Mouse (Mus musculus): ENCODE measurements around the gene Kif3b. TPM values are rescaled to one million over a fixed set of nuclear protein-coding genes. Genes with fewer than 3 reads are reported as not detected.
A peak's percentile ranks its signal among the peaks of the same experiment; 100 is the strongest.
"Not testable (repeated sequence)": the region's sequence is repeated elsewhere in the genome, so short reads cannot be mapped to it uniquely, and the experiment has no call there.

The Kif3b gene
- polyA plus RNA-seq, 1 experiment = 20.3 TPM

DNA sequence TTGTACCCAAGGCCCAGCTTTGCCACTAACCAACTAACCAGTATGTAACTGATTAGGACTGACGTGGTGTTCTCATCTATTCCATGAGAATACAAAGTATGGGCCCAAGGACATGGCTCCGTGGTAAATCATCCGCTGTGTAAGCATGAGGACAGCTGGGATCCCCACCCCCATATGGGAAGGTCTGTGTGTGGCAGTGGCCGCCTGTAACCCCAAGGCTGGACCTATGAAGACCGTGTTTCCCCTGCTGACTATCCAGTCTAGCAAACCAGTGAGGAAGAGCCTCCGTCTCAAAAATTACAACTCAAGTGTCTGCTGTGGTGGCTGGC is 16.3 kb upstream of the Kif3b start:
- TF ChIP-seq POLR2A (IDR thresholded peaks at IDR 0.05; ENCODE audit: low read depth, low read length) (no peak), CTCF (IDR thresholded peaks at IDR 0.05; ENCODE audit: borderline replicate concordance, insufficient read depth, low read length) (no peak)
- H3K4me3 ChIP-seq (ENCODE audit: insufficient read depth, low read length) = no peak overlapping the region
- H3K27ac ChIP-seq (ENCODE audit: insufficient read depth, low read length) = no peak overlapping the region
- no peaks in the 10 kb centered on the region for H3K4me1 ChIP-seq (ENCODE audit: control insufficient read depth, insufficient read depth, low read length)

DNA sequence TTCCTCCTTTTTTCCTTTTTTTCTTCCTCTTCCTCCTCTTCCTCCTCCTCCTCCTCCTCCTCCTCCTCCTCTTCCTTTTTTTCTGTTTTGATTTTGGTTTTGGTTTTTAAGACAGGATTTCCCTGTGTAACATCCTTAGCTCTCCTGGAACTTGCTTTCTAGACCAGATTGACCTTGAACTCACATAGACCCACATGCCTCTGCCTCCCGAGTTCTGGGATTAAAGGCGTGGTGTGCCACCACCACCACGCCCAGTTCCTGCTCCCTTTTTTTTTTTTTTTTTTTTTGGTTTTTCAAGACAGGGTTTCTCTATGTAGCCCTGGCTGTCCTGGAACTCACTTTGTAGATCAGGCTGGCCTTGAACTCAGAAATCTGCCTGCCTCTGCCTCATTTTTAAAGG is 15.6 kb upstream of the Kif3b start:
- H3K4me1 ChIP-seq (ENCODE audit: control insufficient read depth, insufficient read depth, low read length); H3K27ac ChIP-seq (ENCODE audit: insufficient read depth, low read length); H3K4me3 ChIP-seq (ENCODE audit: insufficient read depth, low read length): not testable (repeated sequence)

DNA sequence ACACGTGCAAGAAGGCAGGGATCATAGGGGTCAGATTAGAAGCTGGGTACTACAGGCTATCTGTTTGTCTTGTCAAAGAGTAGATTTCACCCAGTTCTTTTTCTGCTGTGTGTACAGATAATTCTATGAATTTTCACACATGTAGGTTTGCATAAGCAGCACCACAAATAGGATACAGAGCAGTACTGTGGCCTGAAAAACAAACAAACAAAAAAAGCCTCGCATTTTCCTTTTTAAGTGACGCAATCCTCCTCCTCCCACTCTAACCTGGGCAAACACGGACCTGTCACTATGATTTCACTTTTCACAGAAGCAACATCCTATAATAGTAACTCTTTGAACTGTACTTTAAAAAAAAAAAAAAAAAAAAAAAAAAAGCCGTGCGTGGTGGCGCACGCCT is 14.8 kb upstream of the Kif3b start:
- Histone ChIP-seq H3K27ac (ENCODE audit: insufficient read depth, low read length) (no peak overlapping the region), H3K4me1 (ENCODE audit: control insufficient read depth, insufficient read depth, low read length) (no peaks in the 10 kb centered on the region), H3K4me3 (ENCODE audit: insufficient read depth, low read length) (no peak overlapping the region)
- no peak for TF ChIP-seq POLR2A (IDR thresholded peaks at IDR 0.05; ENCODE audit: low read depth, low read length)
- no peak for TF ChIP-seq CTCF (IDR thresholded peaks at IDR 0.05; ENCODE audit: borderline replicate concordance, insufficient read depth, low read length)

DNA sequence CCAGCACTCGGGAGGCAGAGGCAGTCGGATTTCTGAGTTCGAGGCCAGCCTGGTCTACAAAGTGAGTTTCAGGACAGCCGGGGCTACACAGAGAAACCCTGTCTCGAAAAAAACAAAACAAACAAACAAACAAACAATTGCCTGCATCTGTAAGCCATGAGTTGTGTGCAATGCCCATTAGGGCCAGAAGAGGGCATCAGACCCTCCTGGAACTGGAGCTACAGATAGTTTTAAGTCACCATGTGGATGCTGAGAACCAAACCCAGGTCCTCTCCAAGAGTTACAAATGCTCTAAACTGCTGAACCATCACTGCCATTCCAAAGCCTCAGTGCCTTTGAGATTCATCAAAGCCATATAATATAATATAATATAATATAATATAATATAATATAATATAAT is 14.4 kb upstream of the Kif3b start:
- not testable (repeated sequence) for H3K4me3 ChIP-seq (ENCODE audit: insufficient read depth, low read length); H3K4me1 ChIP-seq (ENCODE audit: control insufficient read depth, insufficient read depth, low read length); H3K27ac ChIP-seq (ENCODE audit: insufficient read depth, low read length)

DNA sequence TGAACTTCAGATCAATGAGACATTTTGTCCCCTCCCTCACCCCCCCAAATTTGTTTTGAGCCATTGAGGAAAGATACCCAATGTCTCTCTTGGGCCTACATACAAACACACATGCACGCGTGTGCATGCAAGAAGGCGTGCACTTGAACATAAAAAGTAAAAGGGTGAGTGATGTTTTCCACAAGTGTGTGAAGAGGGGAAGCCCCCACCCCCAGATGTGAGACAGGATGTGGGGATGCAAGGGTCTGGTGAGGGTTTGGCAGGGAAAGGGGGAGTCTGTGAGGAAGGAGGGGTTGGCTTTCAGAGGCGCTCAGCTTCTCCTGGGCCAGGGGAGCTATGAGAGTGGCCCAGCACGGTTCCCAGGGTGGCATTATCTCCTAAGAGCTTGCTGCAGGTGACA is 12.9 kb upstream of the Kif3b start:
- Histone ChIP-seq H3K4me3 (ENCODE audit: insufficient read depth, low read length) (no peak overlapping the region), H3K27ac (ENCODE audit: insufficient read depth, low read length) (no peak overlapping the region), H3K4me1 (ENCODE audit: control insufficient read depth, insufficient read depth, low read length) (no peaks in the 10 kb centered on the region)
- TF ChIP-seq POLR2A (IDR thresholded peaks at IDR 0.05; ENCODE audit: low read depth, low read length) (no peak), CTCF (IDR thresholded peaks at IDR 0.05; ENCODE audit: borderline replicate concordance, insufficient read depth, low read length) (no peak)

DNA sequence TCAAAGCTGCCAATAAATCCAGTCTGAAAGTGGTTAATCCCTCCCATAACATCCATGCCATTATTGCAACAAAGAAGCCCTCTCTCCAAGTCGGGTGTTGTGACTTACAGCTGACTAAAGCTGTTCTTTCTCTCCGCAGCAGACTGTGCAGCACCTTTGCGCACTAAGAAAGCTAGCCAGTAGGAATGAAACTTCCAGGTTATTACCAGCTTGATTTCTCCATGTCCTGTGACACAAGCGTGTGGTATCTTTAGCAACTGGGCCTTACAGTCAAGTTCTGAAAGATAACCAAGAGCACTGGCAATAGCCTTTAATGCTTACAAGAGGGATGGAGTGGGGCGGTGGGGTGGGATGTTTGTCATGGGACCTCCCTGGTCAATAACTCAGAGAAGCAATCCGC is 7.3 kb upstream of the Kif3b start:
- TF ChIP-seq POLR2A (IDR thresholded peaks at IDR 0.05; ENCODE audit: low read depth, low read length) = no peak
- TF ChIP-seq CTCF (IDR thresholded peaks at IDR 0.05; ENCODE audit: borderline replicate concordance, insufficient read depth, low read length) = no peak
- no peak overlapping the region for H3K27ac ChIP-seq (ENCODE audit: insufficient read depth, low read length)
- H3K4me3 ChIP-seq (ENCODE audit: insufficient read depth, low read length) = no peak overlapping the region
- no peaks in the 10 kb centered on the region for H3K4me1 ChIP-seq (ENCODE audit: control insufficient read depth, insufficient read depth, low read length)

DNA sequence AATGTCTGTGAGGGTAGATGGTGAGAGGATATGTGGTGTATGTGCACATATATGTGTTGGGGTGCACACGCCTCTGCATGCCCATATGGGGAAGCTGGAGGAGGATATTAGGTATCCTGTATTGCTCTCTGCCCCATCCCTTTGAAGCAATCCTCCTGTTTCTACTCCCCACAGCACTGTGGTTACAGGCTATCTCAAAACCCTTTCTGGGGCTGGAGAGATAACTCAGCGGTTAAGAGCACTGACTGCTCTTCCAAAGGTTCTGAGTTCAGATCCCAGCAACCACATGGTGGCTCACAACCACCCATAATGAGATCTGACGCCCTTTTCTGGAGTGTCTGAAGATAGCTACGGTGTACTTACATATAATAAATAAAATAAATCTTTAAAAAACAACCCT is 4.7 kb upstream of the Kif3b start:
- Histone ChIP-seq H3K4me3 (ENCODE audit: insufficient read depth, low read length) (no peak overlapping the region), H3K4me1 (ENCODE audit: control insufficient read depth, insufficient read depth, low read length) (no peaks in the 10 kb centered on the region), H3K27ac (ENCODE audit: insufficient read depth, low read length) (no peak overlapping the region)
- TF ChIP-seq CTCF (IDR thresholded peaks at IDR 0.05; ENCODE audit: borderline replicate concordance, insufficient read depth, low read length) (no peak), POLR2A (IDR thresholded peaks at IDR 0.05; ENCODE audit: low read depth, low read length) (no peak)

DNA sequence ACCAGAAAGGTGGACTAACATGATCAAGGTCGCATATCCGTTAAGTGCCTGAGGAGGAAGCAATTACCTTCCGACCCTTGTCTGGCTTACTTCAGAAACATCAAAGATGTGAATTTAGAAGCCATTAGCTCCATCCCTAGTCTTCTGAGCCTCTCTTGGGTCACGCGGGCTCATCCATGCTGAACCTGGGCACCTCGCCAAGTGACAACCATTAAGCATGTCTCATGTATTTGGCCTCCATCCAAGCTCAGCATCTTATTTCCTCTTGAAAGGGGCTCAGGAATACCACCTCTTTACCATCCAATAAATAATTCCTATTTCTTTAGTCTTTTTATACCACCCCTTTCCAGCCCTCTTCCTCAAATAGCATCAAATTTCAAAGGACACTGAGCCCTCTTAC is 3.4 kb upstream of the Kif3b start:
- Histone ChIP-seq H3K4me3 (ENCODE audit: insufficient read depth, low read length) (no peak overlapping the region), H3K4me1 (ENCODE audit: control insufficient read depth, insufficient read depth, low read length) (peaks cover 5% of the 10 kb centered on the region; the same call in 1 of the 2 replicates), H3K27ac (ENCODE audit: insufficient read depth, low read length) (no peak overlapping the region)
- TF ChIP-seq CTCF (IDR thresholded peaks at IDR 0.05; ENCODE audit: borderline replicate concordance, insufficient read depth, low read length) (no peak), POLR2A (IDR thresholded peaks at IDR 0.05; ENCODE audit: low read depth, low read length) (no peak)

DNA sequence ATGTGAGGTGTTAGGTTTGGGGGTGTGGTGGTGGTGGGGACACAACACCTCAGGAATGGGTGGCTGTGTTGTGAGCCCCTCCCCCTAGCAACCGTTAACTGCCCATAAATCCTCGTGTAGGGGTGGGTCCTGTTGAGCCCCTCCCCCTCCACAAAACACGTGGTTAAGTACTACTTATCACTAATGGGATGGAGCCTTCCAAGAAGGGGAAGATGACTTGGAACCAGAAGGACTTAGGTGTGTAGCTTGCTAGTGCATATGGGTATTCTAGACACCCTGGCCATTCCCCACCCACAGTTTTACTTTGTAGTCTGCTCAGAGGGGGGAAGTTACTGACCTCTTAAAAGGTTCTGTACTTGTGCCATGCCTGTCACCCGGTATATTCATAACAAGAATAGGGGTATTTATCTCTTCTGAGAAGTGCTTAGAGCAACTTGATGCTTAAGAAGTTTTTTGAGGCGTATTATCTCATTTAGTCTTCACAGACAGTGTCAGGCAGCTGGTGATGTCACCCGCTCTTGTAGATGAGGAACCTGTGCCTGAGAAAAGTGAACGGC is 1.2 kb downstream of the Kif3b start:
- TF ChIP-seq CTCF (IDR thresholded peaks at IDR 0.05; ENCODE audit: borderline replicate concordance, insufficient read depth, low read length) (no peak), POLR2A (IDR thresholded peaks at IDR 0.05; ENCODE audit: low read depth, low read length) (no peak)
- Histone ChIP-seq H3K4me3 (ENCODE audit: insufficient read depth, low read length) (peak overlapping the region; percentile 98), H3K27ac (ENCODE audit: insufficient read depth, low read length) (no peak overlapping the region)

DNA sequence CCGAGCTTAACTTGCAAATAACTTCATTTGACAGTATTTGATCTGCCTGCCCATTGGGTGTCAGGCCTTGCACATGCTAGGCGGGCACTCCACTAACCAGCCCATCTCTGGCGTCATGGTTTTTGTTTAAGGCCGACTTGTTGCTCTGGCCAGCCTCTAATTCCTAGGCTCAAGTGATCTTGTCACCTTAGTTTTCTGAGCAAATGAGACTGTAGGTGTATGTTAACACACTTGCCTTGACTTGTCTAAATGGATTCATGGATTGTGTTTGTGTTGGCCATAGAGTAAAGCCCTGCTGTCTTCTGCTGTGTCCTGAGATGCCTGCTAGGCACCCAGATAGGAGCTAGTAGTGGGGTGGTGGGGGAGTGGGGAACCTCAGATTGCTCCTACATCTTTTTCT is 4.0 kb downstream of the Kif3b start:
- no peak overlapping the region for H3K27ac ChIP-seq (ENCODE audit: insufficient read depth, low read length)
- no peak for TF ChIP-seq POLR2A (IDR thresholded peaks at IDR 0.05; ENCODE audit: low read depth, low read length)
- TF ChIP-seq CTCF (IDR thresholded peaks at IDR 0.05; ENCODE audit: borderline replicate concordance, insufficient read depth, low read length) = no peak
- H3K4me3 ChIP-seq (ENCODE audit: insufficient read depth, low read length) = no peak overlapping the region
- H3K4me1 ChIP-seq (ENCODE audit: control insufficient read depth, insufficient read depth, low read length) = peaks cover 5% of the 10 kb centered on the region; the same call in 1 of the 2 replicates

More for the DNA sequence above, 1.2 kb downstream of the Kif3b start:
- peaks cover 5% of the 10 kb centered on the region; the same call in 1 of the 2 replicates for H3K4me1 ChIP-seq (ENCODE audit: control insufficient read depth, insufficient read depth, low read length)

DNA sequence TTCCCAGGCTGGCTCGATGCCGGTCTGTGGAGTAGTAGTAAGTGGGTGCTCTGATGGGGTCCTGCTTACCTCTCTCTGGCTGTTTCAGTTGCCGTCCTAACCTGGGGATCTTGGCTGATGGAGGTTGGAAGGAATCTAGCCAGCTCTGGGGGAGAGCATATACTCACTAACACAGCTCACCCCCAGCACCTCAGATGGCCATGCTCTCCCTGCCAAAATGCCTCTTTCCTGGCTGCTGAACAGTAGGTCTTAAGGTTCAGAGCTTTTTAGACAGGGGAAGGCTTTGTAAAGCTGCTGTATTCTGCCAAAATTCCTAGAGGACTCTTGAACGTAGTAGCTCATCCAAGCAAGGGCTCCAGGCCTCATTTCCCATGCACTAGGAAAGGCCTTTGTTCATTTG is 6.6 kb downstream of the Kif3b start:
- Histone ChIP-seq H3K27ac (ENCODE audit: insufficient read depth, low read length) (no peak overlapping the region), H3K4me3 (ENCODE audit: insufficient read depth, low read length) (no peak overlapping the region), H3K4me1 (ENCODE audit: control insufficient read depth, insufficient read depth, low read length) (no peaks in the 10 kb centered on the region)
- no peak for TF ChIP-seq CTCF (IDR thresholded peaks at IDR 0.05; ENCODE audit: borderline replicate concordance, insufficient read depth, low read length)
- no peak for TF ChIP-seq POLR2A (IDR thresholded peaks at IDR 0.05; ENCODE audit: low read depth, low read length)
